Comparison of ENCODE assay signal across 26 mouse cellular contexts in the genomic region with DNA sequence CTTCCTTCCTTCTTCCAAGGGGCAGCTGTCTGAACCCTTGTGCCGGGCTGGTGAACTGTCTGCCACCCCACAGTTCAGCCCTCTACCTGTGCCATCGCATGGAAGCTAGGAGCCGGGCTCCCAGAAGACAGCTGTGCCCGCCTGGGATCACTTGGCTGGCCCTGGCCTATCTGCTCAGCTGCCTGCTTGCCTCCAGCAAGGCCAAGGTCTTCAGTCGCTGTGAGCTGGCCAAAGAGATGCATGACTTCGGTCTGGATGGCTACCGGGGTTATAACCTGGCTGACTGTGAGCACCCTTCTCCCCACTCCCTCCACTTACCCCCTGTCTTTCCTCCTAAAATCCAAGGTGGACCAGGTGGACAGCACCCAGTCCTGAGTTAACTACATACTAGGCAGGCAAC. TPM values are rescaled to one million over a fixed set of nuclear protein-coding genes. Genes with fewer than 3 reads are reported as not detected.
"Had no signal": no experiment of that assay in that cellular context is flagged by ENCODE, and none has a peak within 500 bp of the region (broad histone marks: within the 10 kb centered on the region; RNA-seq: fewer than 3 reads in every experiment).

No protein-coding gene starts in this region.

- DNase-seq: gastrocnemius, postnatal 14 days; gastrocnemius, postnatal 36 days; heart, adult 11 months; heart, adult 2 months; heart, postnatal 14 days; heart, postnatal 36 days; kidney, adult 11 months; kidney, adult 2 months; kidney, adult 9 months; kidney, postnatal 14 days; kidney, postnatal 36 days; layer of hippocampus, adult 9-11 months; layer of hippocampus, postnatal 36 days; left cerebral cortex, postnatal 4 days had no signal

RNA-seq across cellular contexts. Expression of gene Spaca3, which starts 4.8 kb away (rescaled TPM):
- total RNA-seq: gastrocnemius, adult 18-20 months; gastrocnemius, adult 8-10 months; gastrocnemius, postnatal 14 days; gastrocnemius, postnatal 36 days; heart, adult 2 months; heart, postnatal 14 days; heart, postnatal 36 days; hematopoietic stem cell, adult 5-6 weeks; hindbrain, postnatal 0 days; layer of hippocampus, adult 18-20 months; layer of hippocampus, adult 8-10 months; layer of hippocampus, postnatal 14 days; layer of hippocampus, postnatal 36 days; left cerebral cortex, adult 18-20 months; left cerebral cortex, adult 8-10 months; left cerebral cortex, postnatal 10 days; left cerebral cortex, postnatal 25 days; left cerebral cortex, postnatal 4 days; liver, adult 2 months had no signal
